Mouse (Mus musculus): Measurements from ENCODE around the gene Wdr59. TPM values are rescaled to one million over a fixed set of nuclear protein-coding genes. Genes with fewer than 3 reads are reported as not detected.

Wdr59 gene
- total RNA-seq (2021), result 10 to 100 TPM; 10.4 to 12.8 TPM
- long read RNA-seq, experiment 1, partial matches to known transcripts, result 5 of 7 reads
- long read RNA-seq, experiment 1, other reads (novel, unspliced or antisense), result 2 of 7 reads
- long read RNA-seq, experiment 2, full-length matches to known transcripts, result 1 of 2 reads
- long read RNA-seq, experiment 2, partial matches to known transcripts, result 1 of 2 reads
- long read RNA-seq, experiment 2, other reads (novel, unspliced or antisense), result 0 of 2 reads

DNA sequence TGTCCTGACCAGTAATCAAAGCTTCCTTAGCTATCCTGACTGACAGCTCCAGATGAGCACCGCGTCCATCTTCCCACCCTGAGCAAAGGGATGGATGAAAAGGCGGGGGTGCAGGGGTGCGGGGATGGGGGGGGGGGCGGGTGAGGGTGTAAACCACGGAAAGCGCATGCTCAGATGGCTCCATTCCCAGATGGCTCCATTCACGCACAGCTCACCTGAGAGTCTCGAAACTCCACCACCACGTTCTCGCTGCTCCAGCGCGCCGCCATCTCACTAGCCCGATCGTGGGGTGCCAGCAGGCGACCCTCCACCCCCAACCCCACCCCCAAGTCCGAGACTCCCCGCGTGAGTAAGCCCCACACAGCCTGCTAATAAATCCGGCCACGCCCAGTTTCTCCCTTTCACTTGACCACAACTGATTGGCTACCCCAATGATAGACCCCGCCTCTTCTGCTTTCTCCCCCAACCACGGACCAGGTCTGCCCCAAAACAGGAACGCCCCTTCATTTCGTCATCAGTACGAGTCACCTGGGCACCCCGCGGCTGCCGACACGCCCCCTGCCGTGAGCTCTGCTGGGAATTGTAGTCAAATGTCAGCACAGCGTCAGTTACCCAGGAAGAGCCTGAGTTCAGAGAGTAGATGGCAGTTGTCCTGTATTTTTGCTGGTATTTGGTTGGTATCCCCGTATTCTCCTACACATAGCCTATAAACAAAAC is at the start of gene Wdr59:
Gene Wdr59 (minus strand): TSS at position 380 of the 717 bp plus-strand sequence.
- peak; percentile 96 to 98 for DNase-seq

DNA sequence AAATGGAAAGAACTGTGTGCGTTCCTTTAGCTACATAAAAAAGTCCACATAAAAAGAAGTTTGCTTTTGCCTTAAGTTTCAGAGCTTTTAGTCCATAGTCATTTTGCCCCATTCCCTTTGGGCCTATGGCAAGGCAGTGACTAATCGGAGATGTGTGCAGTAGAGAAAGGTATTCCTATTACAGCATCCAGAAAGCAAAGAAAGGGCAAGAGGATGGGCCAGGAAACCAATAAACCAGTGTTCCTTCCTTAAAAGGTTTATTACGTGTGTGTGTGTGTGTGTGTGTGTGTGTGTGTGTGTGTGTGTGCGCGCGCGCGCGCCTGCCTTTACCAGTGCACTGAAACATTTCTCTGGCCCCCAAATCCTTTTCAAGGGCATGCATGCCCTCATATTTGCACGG is 49.8 kb upstream of the Wdr59 start:
- no peak for DNase-seq

DNA sequence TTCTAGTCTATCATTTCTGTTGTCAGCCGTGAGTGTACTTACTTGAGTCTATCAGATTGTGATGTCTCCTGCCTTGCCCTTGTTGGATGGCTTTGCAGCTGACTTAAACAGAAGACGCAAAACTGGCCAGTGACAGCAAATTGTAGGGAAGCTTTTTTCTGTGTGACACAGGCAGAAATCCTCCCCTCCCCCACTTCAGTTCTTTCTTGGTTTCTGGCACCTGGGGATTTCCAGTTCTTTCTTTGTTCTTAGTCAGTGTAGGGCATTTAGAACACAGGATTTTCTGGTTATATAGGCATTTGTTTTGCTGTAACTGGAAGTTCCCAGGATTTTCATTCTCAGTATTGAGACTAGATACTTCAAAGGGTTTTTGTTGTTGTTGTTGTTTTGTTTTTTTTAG is 48.5 kb upstream of the Wdr59 start:
- DNase-seq, result no peak

DNA sequence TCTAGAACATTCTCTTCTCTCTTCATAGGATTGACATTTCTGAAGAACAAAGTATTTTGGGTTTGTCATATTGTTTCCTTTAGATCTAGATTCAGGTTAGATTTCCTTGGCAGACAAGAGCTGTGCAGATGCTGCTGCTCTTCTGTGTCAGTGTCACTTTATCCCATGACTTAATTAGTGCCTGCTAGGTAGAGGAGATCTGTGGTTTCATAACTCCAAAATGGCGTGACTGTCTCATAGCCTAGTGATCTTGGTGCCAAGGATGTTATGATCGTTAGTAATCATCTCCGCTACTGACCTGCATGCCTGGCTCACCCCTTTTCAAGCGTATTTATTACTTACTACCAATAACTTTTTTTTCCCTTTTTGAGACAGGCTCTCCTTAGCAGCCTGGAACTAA is 48.0 kb upstream of the Wdr59 start:
- no peak for DNase-seq

DNA sequence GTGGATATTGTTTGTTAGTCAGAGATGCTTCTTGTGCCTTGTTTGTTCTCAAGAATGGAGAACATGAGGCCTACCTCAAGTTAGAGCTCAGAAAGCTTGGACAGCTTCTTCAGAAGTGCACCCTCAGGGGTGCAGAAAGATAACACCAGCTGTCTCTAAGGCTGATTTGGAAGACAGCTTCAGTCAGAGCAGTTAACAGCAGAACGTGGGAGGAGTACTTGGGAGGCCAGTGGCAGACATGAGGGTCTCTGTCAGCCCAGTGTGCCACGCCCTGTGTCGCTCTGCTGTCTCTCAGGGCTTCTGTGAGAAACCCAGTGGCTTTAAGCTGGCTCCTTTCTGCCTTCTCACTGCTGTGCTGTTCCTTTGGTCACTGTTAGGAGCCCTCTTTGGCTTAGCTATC is 46.1 kb upstream of the Wdr59 start:
- DNase-seq, result no peak

DNA sequence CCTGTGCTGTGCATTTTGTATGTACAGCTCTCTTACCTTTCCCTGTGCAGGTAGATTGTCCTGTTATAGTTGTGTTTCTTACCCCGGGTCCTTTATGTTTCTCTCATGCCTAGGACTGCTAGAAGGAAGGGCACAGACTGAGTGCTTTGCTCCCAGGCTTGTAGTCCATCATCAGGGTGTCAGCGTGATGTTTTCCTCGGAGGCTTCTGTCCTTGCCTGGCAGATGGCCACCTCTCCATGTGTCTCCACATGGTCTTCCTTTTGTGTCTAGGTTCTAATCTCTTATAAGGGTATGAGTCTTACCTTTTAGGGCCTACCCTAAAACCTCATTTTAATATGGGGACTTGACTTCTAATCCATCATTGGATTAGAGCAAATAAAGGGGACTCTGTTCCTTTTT is 45.7 kb upstream of the Wdr59 start:
- no peak for DNase-seq

DNA sequence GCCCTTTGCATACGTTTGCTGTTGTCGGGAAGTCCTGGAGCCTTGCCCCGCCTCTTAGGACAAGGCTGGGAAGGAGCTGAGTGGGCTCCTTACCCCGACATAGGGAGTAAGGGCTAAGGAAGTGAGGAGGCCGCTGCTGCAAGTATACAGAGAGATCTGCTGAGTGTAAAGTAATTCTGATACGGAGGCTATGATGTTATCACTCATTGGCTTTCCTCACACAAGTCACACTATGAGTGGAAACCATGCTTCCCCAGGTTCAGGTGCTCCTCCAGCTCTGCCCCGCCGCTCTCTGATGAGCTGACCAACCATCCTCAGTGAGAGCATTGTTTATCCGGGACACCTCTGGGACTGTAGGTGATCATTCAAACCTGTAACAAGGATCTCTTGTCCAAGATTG is 44.4 kb upstream of the Wdr59 start:
- no peak for DNase-seq

DNA sequence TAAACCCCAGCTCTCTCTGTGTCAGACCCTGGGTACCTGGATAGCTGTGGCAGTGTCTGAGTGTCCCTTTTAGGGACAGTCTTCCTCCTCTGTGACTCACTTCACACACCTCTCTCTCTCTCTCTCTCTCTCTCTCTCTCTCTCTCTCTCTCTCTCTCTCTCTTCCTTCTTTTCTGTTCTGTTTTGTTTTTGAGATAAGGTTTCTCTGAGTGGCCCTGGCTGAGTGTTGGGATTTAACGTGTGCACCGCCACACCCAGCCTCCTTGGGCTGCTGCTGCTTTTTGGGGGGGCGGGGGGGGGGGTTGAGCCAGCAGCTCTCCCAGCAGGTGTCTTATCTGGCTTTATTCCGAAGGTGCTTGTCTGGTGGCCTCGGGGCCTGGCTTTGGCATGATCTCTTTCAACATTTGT is 43.9 kb upstream of the Wdr59 start:
- DNase-seq, result no peak

DNA sequence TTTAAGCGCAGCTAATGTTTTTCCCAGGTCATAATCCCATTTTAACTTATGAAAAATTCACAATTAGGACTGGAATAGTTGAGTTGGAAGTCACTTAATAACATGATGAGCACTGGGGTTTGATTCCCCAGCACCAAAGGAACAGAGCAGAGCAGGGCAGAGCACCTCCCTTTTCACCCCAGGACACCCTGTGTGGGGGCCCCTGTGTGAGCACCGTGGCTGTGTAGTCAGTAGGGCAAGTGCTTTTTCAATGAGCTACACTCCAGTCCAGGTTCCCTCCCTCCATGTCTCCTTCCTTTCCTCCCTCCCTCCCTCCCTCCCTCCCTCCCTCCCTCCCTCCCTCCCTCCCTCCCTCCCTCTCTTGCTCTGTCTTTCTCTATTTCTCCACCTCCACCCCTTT is 42.2 kb upstream of the Wdr59 start:
- DNase-seq, result no peak

DNA sequence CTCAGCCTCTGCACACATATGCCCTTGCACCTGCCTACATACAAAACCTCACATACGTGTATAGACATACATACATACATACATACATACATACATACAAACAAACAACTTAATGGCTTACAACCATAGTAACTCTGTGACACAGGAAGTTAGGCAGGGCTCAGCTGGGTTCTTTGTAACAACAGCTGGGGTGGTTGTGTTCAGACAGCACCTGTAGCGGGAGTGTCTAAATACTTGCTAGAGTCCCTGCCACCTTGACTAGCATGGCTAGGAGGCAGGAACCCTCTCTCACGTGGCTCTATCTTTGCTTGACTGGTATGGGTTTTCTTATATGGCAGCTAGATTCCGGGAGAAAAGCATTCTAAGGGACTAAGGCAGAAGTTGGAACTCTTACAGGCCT is 41.8 kb upstream of the Wdr59 start:
- DNase-seq, result no peak

DNA sequence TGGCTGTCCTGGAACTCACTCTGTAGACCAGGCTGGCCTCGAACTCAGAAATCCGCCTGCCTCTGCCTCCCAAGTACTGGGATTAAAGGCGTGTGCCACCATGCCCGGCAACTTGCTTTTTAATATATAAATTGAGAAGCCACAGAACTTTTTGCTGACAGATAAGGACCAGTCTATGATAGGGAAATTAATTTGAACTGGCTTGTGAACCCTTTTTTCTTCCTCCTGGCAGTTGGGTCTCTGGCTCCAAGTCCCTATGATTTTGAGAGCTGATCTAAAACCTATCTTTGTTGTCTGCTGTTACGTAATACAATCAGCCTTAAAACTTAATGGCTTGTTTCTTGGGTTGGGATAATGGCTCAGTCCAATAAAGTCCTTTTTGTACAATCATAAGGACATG is 41.2 kb upstream of the Wdr59 start:
- DNase-seq, result no peak

DNA sequence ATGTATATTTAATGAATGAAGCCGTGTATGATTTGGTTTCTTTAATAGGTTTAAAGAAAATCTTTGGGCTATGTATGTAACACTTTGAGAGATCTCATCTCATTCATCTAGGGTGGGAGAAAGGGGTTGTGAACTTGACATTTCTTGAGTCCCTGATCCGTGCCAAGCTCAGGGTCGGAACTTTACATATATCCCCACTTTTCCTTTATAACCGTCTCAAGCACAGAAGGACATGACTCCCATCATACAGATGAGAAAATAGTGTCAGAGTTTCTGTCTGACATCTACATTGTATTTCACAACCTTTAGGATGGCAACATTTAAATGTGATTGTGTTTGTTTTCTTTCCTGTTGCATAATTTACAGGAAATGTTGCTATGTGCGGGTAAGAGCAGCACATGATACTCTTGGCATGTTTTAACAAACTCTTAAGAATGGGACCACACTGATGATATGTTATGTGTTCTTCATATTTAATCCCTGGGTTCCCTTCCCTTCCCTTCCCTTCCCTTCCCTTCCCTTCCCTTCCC is 40.4 kb upstream of the Wdr59 start:
- DNase-seq, result no peak

DNA sequence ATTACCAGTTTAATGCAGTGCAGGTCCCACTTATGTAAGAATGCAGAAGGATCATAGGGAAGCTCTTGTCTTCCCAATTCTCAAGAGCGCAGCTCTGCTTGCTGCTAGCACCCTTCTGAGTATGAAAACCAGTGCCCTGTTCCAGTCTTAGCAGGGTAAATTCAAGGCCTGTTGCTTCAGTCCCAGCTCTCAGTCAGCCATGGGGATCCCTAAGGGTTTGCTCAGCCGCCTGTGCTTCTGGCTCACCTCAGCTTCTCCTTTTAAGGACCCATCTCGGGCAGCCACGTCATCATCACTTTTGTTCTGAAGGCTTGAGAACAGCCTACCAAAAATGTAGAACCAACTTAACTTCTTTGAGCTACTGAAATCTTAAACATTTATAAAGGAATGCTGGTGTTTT is 39.9 kb upstream of the Wdr59 start:
- DNase-seq, result no peak

DNA sequence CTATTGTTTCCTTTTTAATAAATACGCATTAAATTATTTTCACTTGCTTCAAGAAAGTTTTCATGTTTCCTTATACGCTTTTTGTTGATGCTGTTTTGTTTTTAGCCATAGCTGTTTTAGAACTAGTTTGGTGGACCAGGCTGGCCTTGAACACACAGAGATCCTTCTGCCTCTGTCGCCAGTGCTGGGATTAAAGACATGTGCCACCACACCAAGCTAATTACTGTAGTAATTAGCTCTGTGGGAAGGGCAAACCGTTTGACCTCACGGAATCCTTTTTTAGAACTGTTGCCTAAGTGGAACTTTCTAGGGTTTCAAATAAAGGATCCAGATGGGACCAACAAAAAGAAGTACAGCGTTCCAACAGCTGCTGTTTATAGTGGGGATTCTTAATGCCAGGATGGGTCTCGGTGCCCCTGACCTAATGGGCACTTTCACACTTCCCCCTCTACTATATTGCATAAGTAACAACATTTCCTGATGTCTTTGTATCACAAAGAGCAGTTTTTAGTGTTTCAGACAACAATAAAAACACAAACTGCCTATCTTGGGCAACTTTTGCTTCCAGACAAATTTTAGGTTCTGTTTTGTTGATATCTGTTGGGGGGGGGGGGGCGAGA is 29.7 kb upstream of the Wdr59 start:
- DNase-seq, result no peak

DNA sequence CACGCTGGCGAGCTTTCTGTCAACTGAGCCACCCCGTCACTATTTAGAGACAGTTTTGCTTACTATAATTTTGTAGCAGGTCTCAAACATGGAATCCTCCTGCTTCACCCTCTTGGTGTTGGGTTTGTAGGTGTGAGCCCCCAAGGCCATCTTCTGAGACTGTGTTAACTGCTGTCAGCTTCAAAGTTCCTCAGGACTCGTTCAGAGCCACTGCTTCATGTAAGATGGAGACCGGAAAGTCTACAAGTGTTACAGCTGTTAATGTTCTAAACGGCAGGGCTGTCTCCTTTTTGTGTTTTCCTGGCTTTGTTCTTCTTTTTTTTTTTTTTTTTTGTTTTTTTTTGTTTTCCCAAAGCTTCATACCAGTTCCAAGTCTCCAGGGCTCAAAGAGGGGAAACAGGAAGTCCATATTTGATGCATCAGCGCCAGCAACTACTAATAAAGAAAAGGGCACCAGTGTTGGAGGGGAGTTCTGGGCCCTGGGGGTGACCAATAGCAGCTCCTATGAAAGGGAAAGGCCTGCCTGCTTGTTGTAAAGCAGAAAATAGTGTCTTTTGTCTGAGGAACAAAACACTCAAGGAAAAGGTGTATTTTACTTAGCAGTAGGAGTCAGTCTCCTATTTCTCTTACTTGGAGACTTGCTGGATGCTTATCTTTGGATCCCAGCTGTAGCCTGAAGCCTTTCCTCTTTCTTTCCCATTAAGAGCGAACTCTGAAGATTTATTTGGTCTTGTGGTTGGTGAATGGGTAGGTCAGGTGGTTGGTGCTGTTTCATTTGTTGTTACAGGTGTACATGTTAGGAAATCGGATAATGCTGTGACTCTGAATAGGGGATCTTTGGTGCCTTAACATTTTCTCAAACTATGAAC is 28.3 kb upstream of the Wdr59 start:
- DNase-seq, result no peak

DNA sequence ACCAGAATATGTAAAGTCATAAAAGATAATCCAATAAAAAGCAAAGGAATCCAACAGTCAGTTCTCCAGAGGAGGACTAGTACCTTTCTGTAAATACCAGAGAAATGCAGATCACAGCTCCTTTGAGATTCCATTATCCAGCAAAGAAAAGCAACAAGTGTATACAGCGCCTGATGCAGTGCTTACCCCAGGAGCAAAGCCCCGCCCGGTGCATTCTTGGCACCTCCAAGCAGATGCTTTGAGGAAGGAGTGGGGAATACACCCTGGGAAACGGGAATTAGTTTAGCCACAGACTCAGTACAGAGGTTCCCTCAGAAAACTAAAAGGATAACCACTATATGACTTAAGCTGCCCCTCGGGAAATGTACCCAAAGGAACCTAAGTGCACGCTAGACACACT is 26.3 kb upstream of the Wdr59 start:
- DNase-seq, result no peak

DNA sequence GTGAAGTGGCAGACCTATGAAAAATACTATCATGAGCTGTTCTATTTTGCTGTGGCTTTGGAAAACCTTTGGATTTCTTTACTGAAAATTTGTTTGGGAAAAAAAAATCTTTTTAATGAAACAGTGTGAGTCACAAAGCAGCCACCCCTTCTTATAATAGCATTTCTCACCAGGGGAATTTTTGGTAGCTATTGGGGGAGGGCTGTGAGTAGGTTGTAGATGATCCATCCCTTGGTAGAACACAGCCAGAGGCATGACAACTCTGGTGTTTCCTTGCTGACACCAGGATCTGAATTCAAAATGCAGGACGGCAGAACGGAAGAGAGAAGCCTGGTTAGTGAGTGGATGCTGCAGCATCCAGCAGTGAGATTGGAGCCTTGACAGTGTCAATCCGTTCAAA is 25.3 kb upstream of the Wdr59 start:
- no peak for DNase-seq

DNA sequence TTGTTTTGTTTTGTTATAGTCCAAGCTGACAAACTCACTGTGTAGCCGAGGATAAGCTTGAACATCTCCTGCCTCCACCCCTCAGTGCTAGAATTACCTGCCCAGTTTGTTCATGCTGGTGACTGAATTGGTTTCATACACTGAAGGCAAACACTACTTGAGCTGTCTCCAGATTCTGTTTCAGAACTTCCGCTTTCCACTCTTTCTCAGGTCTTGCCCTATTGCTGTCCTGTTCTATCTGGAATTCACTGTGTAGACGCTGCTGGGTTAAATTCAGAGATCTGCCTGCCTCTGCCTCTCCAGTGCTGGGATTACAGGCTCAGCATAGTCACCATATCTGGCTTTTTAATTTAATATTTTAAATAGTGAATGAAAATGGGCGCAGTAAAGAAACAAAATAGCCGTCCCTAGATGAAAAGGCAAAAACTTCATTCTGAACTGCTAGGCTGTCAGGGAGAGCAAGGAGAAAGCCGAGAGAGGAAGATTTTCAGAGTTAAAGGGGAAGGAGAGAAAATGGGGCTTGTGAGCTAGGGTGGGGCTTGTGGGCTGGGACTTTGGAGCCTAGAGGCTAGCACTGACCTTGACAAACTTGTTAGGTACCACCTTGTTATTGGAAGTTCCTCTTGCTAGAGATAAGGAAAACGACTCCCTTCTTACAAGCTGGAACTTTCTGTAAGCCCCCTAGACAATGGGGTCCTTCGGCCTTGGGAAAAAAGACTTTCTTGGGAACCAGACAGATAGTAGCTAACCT is 23.7 kb upstream of the Wdr59 start:
- no peak for DNase-seq

DNA sequence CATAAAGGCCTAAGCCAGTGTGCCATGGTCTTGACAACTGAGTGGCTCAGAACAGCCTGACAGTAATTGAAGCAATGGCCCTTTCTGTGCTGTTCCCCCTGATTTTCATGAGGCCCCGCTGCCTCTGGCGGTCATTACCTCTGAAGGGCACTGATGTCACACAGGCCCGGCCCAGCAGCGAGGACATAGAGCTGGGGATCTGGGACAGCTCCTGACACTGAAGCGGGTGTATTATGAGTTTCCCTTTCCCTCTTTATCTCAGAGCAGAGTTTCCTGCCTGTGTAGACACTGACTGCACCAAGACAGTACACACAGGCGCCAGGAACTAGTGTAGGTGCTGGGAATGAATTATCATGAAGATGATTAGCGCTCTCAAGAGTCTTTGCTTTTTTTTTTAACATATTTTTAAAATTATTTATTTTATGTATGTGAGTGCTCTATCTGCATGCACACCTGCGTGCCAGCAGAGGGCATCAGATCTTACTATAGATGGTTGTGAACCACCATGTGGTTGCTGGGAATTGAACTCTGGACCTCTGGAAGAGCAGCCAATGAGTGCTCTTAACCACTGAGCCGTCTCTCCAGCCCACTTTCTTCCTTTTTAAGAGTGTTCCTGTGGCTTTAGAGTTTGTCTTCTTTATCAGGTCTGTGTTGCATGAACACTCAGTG is 22.0 kb upstream of the Wdr59 start:
- no peak for DNase-seq

DNA sequence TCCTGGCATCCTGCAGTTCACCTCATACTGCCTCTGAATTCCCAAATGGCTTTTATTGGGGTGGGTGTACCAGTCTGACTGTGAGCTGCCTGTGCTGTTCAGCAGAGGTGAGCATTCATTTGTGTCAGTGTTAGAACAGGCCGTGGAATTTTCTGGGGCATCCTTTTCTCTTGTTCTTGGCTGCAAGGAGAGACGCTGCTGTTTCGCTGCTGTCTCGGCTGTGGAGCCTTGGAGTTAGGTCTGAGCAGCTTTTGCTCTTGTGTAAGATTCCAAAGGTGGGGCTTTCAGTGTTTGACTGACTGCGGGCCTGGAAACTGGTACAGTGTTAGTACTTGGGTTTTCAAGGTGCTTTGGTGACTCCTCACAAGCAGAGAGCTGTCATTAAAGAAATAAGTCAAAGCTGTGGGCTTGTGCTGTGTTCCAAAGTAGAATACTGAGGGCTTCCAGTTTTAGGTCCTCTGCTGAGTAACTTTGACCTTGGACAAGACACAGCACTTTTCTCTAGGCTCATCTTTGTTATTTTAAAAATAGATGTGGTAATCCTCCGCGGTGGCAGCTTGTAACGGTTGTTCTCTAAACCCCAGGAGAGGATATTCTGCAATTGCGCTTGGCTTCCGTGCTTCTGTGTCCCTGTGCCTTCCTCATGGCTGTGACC is 17.7 kb upstream of the Wdr59 start:
- peak; percentile 38 to 56 for DNase-seq

DNA sequence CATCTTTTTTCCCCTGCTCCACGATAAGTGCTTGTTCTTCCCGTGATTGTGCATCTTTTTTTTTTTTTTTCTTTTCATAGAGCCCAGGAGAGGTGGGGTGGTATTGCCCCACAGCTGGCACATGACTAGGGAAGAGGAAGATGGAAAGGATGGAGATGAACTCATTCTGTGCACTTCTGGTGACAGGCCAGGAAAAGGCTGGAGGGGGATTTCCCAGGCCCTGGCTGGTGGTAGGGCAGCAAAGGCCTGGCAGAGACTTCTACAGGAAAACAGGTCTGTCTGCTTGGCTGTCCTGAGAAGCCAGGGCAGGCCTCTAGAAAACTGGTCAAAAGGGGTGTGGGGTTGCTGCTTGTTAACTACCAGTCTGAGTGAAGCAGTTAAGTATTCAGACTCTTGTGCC is 16.3 kb upstream of the Wdr59 start:
- DNase-seq, result peak; percentile 52 to 55

Data from adrenal gland, postnatal 36 days (tissue).